Mouse (Mus musculus) cerebellum, adult (tissue): ENCODE measurements at regions not wholly inside any gene's neighbourhood (a gene's known extent, or its start where the extent isn't known, plus 50 kb on each side); places are given as distances from the start of the nearest gene placed in this dataset.
A peak's percentile ranks its signal among the peaks of the same experiment; 100 is the strongest.

Experiments used
- ATAC-seq: cut with Nextera tagmentation; 2 replicates; pipeline ENCODE4 v1.9.2; 2017; ENCODE audit warnings: mild to moderate bottlenecking, moderate library complexity, mixed read lengths; ENCODE audit not compliant: insufficient number of reproducible peaks, low FRiP score, low TSS enrichment

GRCm38 (mm10) chr13:101175017-101175689 is 341.9 kb upstream of the Slc30a5 start:
- ATAC-seq = no peak

GRCm38 (mm10) chr13:101161768-101162167 is 328.5 kb upstream of the Slc30a5 start:
- ATAC-seq = no peak

DNA sequence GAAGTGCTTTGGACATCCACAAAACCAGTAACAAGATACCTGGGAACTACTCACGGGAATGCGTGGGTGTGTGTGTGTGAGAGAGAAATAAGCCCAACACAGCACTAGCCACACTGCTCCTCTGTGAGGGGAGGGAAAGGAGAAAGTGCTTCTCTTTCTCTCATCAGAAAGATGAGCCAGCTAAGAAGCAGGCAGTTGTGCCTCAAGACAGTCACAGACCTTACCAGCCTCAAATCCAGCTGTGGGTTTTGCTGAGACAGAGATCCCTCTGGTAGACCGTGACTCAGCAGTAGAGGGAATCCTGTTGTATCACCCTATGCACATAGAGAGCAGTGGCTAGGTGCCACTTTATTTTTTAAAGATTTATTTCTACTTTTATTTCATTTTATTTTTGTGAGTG is 326.7 kb upstream of the Slc30a5 start:
- ATAC-seq = no peak

- ATAC-seq = no peak
Measured at GRCm38 (mm10) chr13:101153760-101154159, 320.5 kb upstream of the Slc30a5 start.

- ATAC-seq = no peak
Measured at GRCm38 (mm10) chr13:101142761-101143160, 309.5 kb upstream of the Slc30a5 start.

DNA sequence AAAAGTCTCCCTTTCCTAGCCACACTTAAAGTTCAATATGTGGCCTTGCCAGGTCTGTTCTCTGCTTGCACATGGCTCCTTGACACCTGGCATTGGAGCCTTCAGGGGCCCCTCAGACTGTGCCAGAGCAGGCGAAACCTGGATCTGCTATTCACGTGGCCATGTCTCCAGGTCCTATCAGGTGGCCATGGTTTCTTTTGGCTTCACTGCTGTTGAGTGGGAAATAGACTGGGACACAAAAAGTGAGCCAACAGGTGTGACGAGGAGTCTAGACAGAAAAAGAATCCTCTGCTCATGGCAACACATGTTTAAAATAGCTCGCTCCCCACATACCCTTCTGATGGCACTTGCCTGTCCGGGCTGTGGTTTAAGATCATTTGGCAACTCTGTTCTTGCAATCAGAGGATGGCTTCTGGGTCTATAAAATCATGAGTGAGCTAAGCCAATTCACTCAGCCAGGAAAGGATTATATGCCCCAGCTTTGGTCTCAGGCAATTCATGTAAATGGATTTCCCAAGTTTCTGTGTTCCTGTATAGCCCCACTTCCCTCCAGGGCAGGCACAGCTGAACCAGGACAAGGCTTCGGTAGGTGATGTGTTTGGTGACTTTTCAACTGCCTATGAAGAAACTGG is 309.0 kb upstream of the Slc30a5 start:
- no peak for ATAC-seq

- no peak for ATAC-seq
Measured at GRCm38 (mm10) chr13:101129466-101129865, 296.2 kb upstream of the Slc30a5 start.

- no peak for ATAC-seq
Measured at GRCm38 (mm10) chr13:101127808-101128207, 294.6 kb upstream of the Slc30a5 start.

GRCm38 (mm10) chr13:101127262-101127661 is 294.0 kb upstream of the Slc30a5 start:
- no peak for ATAC-seq

DNA sequence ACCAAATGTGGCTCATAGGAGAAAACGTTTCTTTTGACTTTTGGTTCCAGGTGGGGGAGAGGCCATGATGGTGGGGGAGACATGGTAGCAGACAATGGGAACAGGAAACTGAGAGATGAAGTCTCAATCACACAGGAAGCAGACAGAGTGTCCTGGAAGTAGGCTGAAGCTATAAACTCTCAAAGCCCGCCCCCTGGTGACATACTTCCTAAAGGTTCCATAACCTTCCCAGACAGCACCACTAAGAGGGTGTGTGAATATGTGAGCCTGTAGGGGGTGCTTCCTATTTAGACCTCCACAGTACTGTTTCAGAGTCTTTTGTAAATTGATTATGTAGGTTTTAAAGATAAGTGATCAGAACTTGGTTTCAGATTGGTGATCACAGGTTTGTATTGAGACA is 284.1 kb upstream of the Slc30a5 start:
- ATAC-seq = no peak

DNA sequence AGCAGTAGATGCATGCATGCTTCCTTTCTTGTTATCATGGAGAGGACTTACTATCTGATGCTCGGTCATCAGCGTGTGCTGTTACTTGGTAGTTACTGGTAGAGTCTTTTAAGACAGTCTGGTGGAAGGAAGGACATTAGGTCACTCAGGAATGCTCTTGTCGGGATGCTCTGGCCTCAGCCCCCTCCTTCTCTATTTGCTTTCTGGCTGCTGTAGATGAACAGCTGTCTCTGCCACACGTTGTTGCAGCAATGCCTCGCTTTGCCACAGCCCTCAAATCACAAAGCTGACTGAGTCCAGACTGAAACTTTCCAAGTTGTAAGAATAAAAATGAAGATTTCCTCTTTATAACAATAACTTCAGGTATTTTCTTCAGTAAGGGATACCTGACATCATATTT is 282.1 kb upstream of the Slc30a5 start:
- no peak for ATAC-seq

GRCm38 (mm10) chr13:101112176-101112575 is 278.9 kb upstream of the Slc30a5 start:
- no peak for ATAC-seq

- ATAC-seq = no peak
Measured at GRCm38 (mm10) chr13:101111773-101112172, 278.5 kb upstream of the Slc30a5 start.

GRCm38 (mm10) chr13:101100621-101101020 is 267.4 kb upstream of the Slc30a5 start:
- ATAC-seq = no peak

DNA sequence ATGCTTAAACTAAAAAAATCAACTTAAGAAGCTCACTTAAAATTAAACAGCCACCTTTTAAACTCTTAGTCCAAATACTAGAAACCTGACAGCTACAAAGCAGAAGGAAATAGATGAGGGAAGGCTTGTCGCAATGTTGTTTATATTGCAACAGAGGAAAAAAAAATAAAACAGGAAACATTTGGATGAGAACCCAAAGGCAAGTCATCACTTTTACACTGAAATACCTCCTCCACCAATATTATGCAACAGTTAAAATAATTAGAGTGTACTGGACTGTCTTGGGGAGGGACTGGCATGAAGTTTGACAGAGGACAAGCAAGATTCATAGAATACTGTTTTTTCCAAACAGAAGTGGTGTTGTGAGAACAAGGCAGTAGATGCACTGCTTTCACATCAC is 263.6 kb upstream of the Slc30a5 start:
- ATAC-seq = no peak

- no peak for ATAC-seq
Measured at GRCm38 (mm10) chr13:101096221-101096620, 263.0 kb upstream of the Slc30a5 start.

DNA sequence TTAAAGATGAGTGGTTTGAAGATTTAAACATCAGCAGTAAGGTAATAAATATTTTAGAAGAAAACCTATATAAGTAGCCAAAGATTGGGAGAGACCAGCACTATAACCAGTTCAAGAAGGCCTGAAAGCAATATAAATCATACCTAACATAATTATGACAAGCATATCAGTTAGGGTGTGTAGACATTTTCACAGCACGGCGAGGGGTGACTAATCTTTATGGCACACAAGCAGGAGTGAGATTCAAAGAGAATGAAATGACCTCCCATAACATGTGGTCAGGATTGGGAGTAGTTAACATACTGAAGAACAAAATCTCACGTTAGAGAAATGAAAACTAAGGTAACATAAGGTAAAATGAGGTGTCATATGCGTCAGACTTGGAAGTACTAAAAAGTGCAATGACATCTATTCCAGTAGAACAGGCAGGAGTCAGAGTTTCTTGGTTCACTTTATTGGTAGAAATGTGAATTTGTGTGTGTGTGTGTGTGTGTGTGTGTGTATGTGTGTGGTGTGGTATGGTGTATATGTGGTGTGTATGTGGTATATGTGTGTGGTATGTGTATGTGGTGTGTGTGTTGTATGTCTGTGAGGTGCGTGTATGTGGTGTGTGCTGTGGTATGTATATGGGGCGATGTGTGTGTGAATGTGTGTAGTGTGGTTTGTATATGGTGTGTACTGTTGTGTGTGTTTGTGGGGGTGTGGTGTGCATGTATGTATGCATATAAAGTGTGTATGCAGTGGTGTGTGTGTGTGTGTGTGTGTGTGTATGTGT is 262.0 kb upstream of the Slc30a5 start:
- no peak for ATAC-seq

DNA sequence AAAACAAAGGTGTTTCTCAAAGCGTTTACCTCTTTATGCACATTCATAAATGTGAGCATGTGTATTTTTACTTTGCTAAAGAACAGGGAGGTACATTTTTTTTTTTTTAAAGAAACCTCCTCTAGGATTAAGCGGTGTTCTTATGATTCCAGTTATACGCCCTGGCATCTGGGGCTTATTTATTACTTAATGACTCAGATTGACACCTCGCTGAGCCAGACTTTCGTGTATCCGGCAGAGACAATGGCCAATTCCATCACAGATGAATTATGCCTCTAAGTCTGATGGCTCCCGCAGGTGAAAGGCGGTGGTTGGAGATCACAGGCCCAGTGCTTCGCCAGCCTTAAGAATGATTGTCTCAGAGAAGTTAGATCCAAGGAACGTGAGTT is 259.5 kb upstream of the Slc30a5 start:
- 0 out of 2 replicates have a peak, but pooled peaks have one; percentile 2 for ATAC-seq

GRCm38 (mm10) chr13:101092033-101092742 is 259.0 kb upstream of the Slc30a5 start:
- ATAC-seq = peak; percentile 93

DNA sequence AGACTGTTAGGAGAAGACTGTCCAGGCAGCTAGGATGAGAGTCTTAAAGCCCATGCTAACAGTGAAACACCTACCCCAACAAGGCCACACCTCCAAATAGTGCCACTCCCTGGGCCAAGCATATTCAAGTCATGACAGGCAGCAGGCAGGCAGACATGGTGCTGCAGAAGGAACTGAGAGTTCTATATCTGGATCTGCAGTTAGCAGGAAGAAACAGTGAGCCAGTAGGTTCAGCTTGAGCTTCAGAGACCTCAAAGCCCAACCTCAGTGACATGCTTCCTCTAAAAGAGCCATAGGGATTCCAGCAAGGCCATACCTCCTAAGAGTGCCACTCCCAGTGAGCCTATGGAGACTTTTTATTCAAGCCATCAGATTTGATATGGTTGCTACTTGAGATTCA is 252.0 kb upstream of the Slc30a5 start:
- ATAC-seq = no peak

DNA sequence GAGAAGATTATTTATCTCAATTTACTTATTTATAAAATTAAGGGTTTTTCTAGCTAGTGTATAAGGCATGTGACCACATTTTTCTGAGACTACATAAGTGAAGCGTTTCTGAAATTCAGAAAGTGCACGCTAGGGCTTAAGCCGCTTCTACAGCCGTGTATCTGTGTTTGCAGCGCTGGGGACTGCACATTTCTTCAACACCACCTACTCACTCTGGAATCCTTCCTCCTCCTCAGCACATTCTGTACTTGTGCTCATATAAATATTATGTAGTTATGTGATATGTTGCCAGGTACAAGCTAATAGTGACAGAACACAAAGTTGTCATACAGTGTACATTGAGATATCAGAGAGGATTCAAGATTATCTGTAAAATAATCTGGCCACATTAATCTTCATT is 251.0 kb upstream of the Slc30a5 start:
- ATAC-seq = no peak
